Mouse (Mus musculus): ENCODE data around the gene Msl2. TPM values are rescaled to one million over a fixed set of nuclear protein-coding genes. Genes with fewer than 3 reads are reported as not detected.
A peak's percentile ranks its signal among the peaks of the same experiment; 100 is the strongest.

Msl2 gene
- total RNA-seq (2021): 10 to 100 TPM; 61.7 to 64.5 TPM
- long read RNA-seq, experiment 1, full-length matches to known transcripts: 6 of 10 reads
- long read RNA-seq, experiment 1, partial matches to known transcripts: 0 of 10 reads
- long read RNA-seq, experiment 1, other reads (novel, unspliced or antisense): 4 of 10 reads
- long read RNA-seq, experiment 2, full-length matches to known transcripts: 2 of 3 reads
- long read RNA-seq, experiment 2, partial matches to known transcripts: 0 of 3 reads
- long read RNA-seq, experiment 2, other reads (novel, unspliced or antisense): 1 of 3 reads

GRCm38 (mm10) chr9:101073987-101074331, at the start of gene Msl2:
Gene Msl2 (plus strand): TSS chr9:101074101.
- Histone ChIP-seq H3K27ac (peak within 1 kb of the TSS; percentile 100), H3K4me3 (peak within 1 kb of the TSS; percentile 96)
- TF ChIP-seq CTCF (IDR thresholded peaks at IDR 0.05): no peak
- intact Hi-C loops (cut with DNase I): loop anchor here (2.0 to 5.0 kb wide), 3 partner anchors 39 to 431 kb away; partner anchors contain the start of gene Pccb
- DNase-seq (ENCODE audit: extremely low spot score in 1 of 2, low spot score in 2 of 2): no peak

- DNase-seq (ENCODE audit: extremely low spot score in 1 of 2, low spot score in 2 of 2): no peak
- intact Hi-C loops (cut with DNase I): loop anchor here (2.0 to 5.0 kb wide), 3 partner anchors 39 to 389 kb away; no protein-coding TSS in a partner anchor
- Histone ChIP-seq H3K4me3 (peak overlapping the region; percentile 65), H3K27ac (peak overlapping the region; percentile 100)
- no peak for TF ChIP-seq CTCF (IDR thresholded peaks at IDR 0.05)
These were observed 40.0 kb upstream of the Msl2 start for GRCm38 (mm10) chr9:101033761-101034447.

- H3K27ac ChIP-seq: peak within 1 kb of the TSS; percentile 100
- H3K4me3 ChIP-seq: peak within 1 kb of the TSS; percentile 65
- TF ChIP-seq CTCF (IDR thresholded peaks at IDR 0.05): peak; percentile 18
- peak; percentile 95 to 96 for DNase-seq (ENCODE audit: extremely low spot score in 1 of 2, low spot score in 2 of 2)
- intact Hi-C loops (cut with DNase I): loop anchor here (2.0 to 5.0 kb wide), 3 partner anchors 38 to 390 kb away; no protein-coding TSS in a partner anchor
These were observed 39.3 kb upstream of the Msl2 start, which contains the start of gene Pccb for GRCm38 (mm10) chr9:101034448-101035098. Gene Pccb (minus strand): TSS chr9:101034898.

- no peak for TF ChIP-seq CTCF (IDR thresholded peaks at IDR 0.05)
- Histone ChIP-seq H3K27ac (no peak overlapping the region), H3K4me3 (no peak overlapping the region)
- DNase-seq (ENCODE audit: extremely low spot score in 1 of 2, low spot score in 2 of 2): no peak
- intact Hi-C loops (cut with DNase I): loop anchor here (2.0 kb wide), 2 partner anchors 37 to 391 kb away; no protein-coding TSS in a partner anchor
These were observed 37.9 kb upstream of the Msl2 start for GRCm38 (mm10) chr9:101035836-101036596.

GRCm38 (mm10) chr9:101036876-101037275, 37.0 kb upstream of the Msl2 start:
- H3K27ac ChIP-seq: no peak overlapping the region
- intact Hi-C loops (cut with DNase I): no loop called here
- TF ChIP-seq CTCF (IDR thresholded peaks at IDR 0.05): no peak
- H3K4me3 ChIP-seq: no peak overlapping the region
- no peak for DNase-seq (ENCODE audit: extremely low spot score in 1 of 2, low spot score in 2 of 2)

- intact Hi-C loops (cut with DNase I): no loop called here
- DNase-seq (ENCODE audit: extremely low spot score in 1 of 2, low spot score in 2 of 2): no peak
- TF ChIP-seq CTCF (IDR thresholded peaks at IDR 0.05): no peak
These were observed 36.5 kb upstream of the Msl2 start for GRCm38 (mm10) chr9:101037396-101037795.

GRCm38 (mm10) chr9:101038634-101039033, 35.3 kb upstream of the Msl2 start:
- Histone ChIP-seq H3K4me3 (no peak overlapping the region), H3K27ac (no peak overlapping the region)
- intact Hi-C loops (cut with DNase I): no loop called here
- DNase-seq (ENCODE audit: extremely low spot score in 1 of 2, low spot score in 2 of 2): no peak
- no peak for TF ChIP-seq CTCF (IDR thresholded peaks at IDR 0.05)

More at GRCm38 (mm10) chr9:101037396-101037795, 36.5 kb upstream of the Msl2 start:
- Histone ChIP-seq H3K4me3 (no peak overlapping the region), H3K27ac (no peak overlapping the region)

- intact Hi-C loops (cut with DNase I): no loop called here
- no peak for DNase-seq (ENCODE audit: extremely low spot score in 1 of 2, low spot score in 2 of 2)
- Histone ChIP-seq H3K4me3 (no peak overlapping the region), H3K27ac (no peak overlapping the region)
- TF ChIP-seq CTCF (IDR thresholded peaks at IDR 0.05): no peak
These were observed 32.4 kb upstream of the Msl2 start for GRCm38 (mm10) chr9:101041508-101041907.

GRCm38 (mm10) chr9:101042249-101042648, 31.7 kb upstream of the Msl2 start:
- TF ChIP-seq CTCF (IDR thresholded peaks at IDR 0.05): no peak
- Histone ChIP-seq H3K27ac (no peak overlapping the region), H3K4me3 (no peak overlapping the region)
- intact Hi-C loops (cut with DNase I): no loop called here
- DNase-seq (ENCODE audit: extremely low spot score in 1 of 2, low spot score in 2 of 2): no peak

- Histone ChIP-seq H3K4me3 (no peak overlapping the region), H3K27ac (no peak overlapping the region)
- DNase-seq (ENCODE audit: extremely low spot score in 1 of 2, low spot score in 2 of 2): no peak
- TF ChIP-seq CTCF (IDR thresholded peaks at IDR 0.05): no peak
- intact Hi-C loops (cut with DNase I): no loop called here
These were observed 28.1 kb upstream of the Msl2 start for GRCm38 (mm10) chr9:101045710-101046338.

- TF ChIP-seq CTCF (IDR thresholded peaks at IDR 0.05): no peak
- H3K27ac ChIP-seq: no peak overlapping the region
These were observed 21.9 kb upstream of the Msl2 start for GRCm38 (mm10) chr9:101052007-101052406.

More at GRCm38 (mm10) chr9:101052007-101052406, 21.9 kb upstream of the Msl2 start:
- DNase-seq (ENCODE audit: extremely low spot score in 1 of 2, low spot score in 2 of 2): no peak
- H3K4me3 ChIP-seq: no peak overlapping the region
- intact Hi-C loops (cut with DNase I): no loop called here

Data from left cerebral cortex, adult 2 months (tissue).